Mouse (Mus musculus): ENCODE data around the gene Prkcg.

- TF ChIP-seq GATA1 (IDR thresholded peaks at IDR 0.05; ENCODE audit: borderline replicate concordance, low read length) (no peak), FLI1 (IDR thresholded peaks at IDR 0.05; ENCODE audit: low read length) (no peak)
These were observed 42.7 kb downstream of the Prkcg start for GRCm38 (mm10) chr7:3331581-3332223.
